Mouse (Mus musculus) spleen, postnatal 14 days (tissue): ENCODE measurements around the gene Keap1.
A peak's percentile ranks its signal among the peaks of the same experiment; 100 is the strongest.
"Not testable (repeated sequence)": the region's sequence is repeated elsewhere in the genome, so short reads cannot be mapped to it uniquely, and the experiment has no call there.

Source experiments
- DNase-seq, 2 experiments: peaks; one replicate each; pipeline ENCODE4 v3.0.0; 2021 to 2022; ENCODE audit warnings: low spot score in 2 of 2

Gene Keap1

GRCm38 (mm10) chr9:21233366-21233765, 5.8 kb downstream of the Keap1 start:
- DNase-seq = no peak

- DNase-seq = no peak
These were observed 6.3 kb downstream of the Keap1 start for GRCm38 (mm10) chr9:21232867-21233266.

DNA sequence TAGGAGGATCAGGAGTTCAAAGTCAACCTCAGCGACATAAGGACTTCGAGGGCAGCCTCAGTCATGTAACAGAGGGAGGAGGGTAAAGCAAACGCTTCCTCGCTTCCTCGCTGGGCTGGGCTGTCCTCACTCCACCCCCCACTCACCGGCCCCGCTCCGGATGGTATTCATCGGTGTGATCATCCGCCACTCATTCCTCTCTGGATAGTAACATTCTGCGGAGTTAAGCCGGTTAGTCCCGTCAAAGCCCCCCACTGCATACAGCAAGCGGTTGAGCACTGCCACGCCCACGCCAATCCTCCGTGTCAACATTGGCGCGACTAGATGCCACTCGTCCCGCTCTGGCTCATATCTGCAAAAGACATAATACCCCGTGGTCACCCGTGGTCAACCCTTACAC, 7.6 kb downstream of the Keap1 start:
- no peak for DNase-seq

- DNase-seq = no peak
These were observed 11.8 kb downstream of the Keap1 start for GRCm38 (mm10) chr9:21227342-21227741.

- no peak for DNase-seq
These were observed 13.8 kb downstream of the Keap1 start for GRCm38 (mm10) chr9:21225415-21225758.

DNA sequence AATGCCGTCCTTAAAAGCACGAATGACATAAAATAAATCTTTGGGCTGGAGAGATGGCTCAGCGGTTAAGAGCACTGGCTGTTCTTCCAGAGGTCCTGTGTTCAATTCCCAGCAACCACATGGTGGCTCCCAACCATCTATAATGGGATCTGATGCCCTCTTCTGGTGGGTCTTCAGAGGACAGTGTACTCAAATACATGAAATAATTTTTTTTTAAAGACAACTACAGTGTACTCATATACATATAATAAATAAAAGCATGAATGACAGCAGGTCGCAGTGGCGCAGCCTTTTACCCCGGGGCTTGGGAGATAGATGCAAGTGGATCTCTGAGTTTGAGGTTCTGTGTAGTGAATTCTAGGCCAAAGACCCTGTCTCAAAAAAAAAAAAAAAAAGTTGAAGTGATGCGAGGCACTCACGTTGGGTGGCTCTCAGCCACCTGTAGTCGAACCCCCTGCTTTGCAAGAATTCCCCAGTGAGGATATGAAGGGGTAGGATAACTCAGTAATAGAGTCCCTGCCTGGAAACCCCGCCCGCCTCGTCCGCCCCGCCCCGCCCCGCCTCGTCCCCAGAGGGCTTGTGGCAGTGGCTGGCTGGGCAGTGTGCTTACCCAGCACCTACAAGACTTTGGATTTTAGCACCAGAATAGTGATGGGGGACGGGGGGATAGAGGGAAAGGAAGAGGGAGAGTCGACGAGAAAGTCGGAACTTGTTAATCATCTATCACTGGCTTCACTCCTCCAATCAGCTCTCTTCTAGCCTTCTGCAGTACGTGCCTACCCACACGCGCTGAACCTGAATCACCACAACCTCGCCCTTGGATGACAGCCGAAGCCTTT, 14.4 kb downstream of the Keap1 start:
- no peak for DNase-seq

- DNase-seq = no peak
These were observed 15.3 kb downstream of the Keap1 start for GRCm38 (mm10) chr9:21223906-21224305.

- DNase-seq = not testable (repeated sequence)
These were observed 15.7 kb downstream of the Keap1 start for GRCm38 (mm10) chr9:21223490-21223889.

DNA sequence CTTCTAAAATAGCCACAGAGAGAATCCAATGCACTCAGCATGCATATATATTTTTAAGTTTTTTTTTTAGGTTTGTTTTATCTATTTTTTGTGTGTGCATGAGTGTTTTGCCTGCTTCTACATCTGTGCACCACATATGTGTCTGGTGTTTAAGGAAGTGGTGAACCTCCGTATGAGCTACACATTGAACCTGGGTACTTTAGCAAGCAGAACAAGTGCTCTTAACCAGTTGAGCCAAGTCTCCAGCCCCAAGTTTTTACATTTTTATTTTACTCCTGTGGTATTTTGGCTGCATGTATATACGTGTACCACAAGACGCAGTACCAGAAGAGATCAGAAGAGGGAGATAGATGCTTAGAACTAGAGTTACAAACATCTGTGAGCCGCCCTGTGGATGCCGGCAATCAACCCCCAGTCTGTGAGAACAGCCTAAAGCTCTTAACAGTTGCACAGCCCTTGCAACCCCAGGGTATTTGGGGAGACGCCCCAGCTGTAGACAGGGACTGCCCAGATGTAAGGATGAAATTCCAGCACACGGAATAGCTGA, 17.7 kb downstream of the Keap1 start:
- DNase-seq = no peak

DNA sequence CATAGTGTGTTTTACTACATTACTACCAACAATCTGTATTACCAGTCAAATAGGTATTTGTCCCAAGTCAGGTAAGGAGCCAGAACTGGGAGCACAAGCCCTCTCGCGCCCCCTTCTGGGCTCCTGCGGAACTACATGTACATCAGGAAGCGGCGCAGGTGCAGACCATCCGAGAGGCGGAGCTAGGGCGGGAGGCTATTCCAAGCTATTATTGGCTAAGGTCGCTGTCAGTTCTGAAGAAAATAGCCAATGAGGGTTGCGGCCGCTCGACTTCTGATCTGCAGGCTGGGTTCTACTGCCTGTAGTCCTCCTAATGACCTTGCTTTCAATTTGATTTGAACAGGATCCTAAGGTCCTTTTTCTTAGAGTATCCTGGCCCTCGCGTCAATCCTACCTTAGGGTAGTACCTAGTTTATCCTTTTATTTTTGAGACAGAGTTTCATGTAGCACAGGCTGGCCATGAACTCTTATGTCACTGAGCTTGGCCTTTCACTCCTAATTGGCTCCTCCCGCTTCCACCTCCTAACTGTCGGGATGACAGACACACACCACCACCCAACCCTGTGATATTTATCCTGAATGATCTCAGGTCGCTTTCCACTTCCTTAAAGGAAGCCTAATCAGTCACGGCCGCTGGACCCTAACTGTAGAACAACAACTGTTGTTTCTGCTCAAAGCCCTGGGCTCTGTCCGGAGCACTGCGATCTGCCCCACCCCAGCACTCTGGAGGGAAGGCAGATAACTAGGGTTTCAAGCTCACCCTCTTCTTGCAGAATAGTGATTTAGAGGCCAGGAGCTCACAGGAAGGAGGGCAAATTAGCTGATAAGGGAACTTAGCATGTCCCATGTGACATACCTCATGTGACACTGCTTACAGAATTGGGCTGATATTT, 18.4 kb downstream of the Keap1 start:
- peak; percentile 92 to 93 for DNase-seq

DNA sequence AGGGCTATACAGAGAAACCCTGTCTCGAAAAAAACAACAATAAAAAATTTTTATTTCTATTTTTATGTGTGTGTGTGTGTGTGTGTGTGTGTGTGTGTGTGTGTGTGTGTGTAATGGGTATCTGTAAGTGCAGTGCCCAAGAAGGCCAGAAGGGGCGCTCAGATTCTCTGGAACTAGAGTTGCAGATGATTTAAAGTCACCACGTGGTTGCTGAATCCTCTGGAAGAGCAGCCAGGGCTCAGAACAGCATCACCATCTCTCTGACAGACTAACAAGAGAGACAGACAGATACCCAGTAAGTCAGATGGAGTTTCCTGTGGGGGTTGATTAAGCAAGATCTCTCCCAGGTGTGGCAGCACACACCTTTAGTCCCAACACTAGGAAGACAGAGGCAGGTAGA, 19.3 kb downstream of the Keap1 start:
- no peak for DNase-seq

DNA sequence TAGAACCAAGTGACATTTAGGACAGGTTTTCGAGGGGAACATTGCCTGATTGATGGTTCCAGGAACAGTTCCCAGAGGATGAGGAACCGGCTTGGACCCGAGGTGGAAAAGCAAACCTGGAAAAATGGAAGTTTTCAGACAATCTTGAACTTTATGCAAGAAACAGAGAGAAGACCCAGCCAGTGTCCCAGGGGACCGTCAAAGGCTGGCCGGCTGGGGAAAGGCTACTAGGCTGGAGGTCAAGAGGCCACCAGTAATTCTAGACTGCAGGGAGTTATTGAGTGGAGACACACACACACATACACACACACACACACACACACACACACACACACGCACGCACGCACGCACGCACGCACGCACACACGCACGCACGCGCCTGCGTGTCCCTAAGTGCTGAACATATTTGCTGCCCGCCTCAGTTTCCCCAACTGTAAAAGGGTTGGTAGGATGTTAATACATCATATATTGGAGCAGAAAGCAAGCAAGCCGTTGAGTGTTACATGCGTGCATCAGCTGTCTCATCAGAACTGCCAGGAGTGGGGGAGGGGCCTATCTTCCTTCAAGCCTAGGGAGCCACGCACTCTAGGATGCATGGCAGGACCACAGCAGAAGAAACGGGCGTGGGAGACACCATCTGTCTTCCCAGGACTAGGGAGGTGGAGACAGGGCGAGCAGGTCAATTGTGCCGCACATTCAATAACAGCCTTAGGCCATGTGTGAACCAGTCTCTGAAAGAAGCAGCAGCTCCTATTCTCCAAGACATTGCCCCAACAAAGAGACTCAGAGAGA, 22.9 kb downstream of the Keap1 start:
- no peak for DNase-seq

GRCm38 (mm10) chr9:21213617-21214190, 25.5 kb downstream of the Keap1 start:
- no peak for DNase-seq

DNA sequence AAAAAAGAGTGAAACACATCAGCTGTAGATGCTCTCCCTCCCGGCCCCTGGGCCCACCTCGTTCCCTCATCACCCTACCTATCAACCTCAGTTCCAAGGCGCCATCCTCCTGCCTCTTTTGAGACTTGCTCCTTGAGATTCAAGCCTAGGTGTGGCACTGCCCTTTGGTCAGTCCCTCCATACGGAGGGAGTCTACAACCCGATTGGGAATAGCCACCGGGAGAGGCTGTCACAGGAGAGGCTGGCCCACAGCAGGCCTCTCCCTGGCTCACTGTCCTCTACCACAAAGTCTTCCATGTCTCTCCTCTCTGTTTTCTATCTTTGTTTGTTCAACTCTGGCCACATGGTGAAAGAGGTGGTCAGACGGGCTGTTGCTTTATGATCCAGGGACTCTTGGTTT, 27.5 kb downstream of the Keap1 start:
- no peak for DNase-seq

- DNase-seq = no peak
These were observed 28.3 kb downstream of the Keap1 start for GRCm38 (mm10) chr9:21210821-21211220.

- DNase-seq = no peak
These were observed 30.5 kb downstream of the Keap1 start for GRCm38 (mm10) chr9:21208626-21209025.

GRCm38 (mm10) chr9:21206848-21207247, 32.3 kb downstream of the Keap1 start:
- no peak for DNase-seq

- no peak for DNase-seq
These were observed 34.5 kb downstream of the Keap1 start for GRCm38 (mm10) chr9:21204528-21205272.

GRCm38 (mm10) chr9:21204156-21204527, 35.0 kb downstream of the Keap1 start:
- DNase-seq = no peak

- no peak for DNase-seq
These were observed 40.2 kb downstream of the Keap1 start for GRCm38 (mm10) chr9:21198960-21199359.

GRCm38 (mm10) chr9:21197981-21198380, 41.2 kb downstream of the Keap1 start:
- no peak for DNase-seq
